12 mouse cellular contexts compared by ENCODE assay signal in the genomic region with DNA sequence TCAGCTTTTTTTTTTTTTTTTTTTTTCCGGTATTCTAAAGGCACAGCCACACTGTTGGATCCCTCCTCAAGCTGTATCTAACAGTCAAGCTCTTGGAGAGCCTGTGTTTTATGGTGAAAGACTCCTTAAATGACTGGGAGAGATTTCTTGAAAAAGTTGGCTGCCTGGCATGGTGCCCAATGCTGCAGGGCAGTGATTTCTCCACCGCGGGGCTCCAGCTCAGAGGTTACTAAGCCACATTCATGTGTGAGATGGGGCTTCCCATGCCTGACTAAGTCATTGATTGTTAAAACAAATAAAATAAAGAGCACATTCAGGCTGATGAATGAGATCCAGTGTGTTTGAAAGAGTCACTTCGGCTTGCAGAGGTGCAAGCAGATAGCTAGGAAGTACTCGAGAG.
DNase-seq lines count a peak whose midpoint lies in the region; ATAC-seq and TF ChIP-seq lines count a peak whose summit lies in the region.
"Had no signal": no experiment of that assay in that cellular context is flagged by ENCODE, and none has a peak within 500 bp of the region (broad histone marks: within the 10 kb centered on the region; RNA-seq: fewer than 3 reads in every experiment).

No protein-coding gene starts in this region.

- peak; percentile 45; the same call in 1 of the 2 replicates for ATAC-seq in liver, postnatal 0 days
- no peak for ATAC-seq in liver, embryonic 11.5 days (replicated peaks; ENCODE audit: low FRiP score)
- ATAC-seq: CD4-positive, CD25-positive, alpha-beta regulatory T cell, adult 4 months; liver, embryonic 12.5 days had no signal

- TF ChIP-seq POLR2A in heart, adult 2 months (IDR thresholded peaks at IDR 0.05; ENCODE audit: insufficient read depth, low read depth, low read length), result no peak

- TF ChIP-seq EP300 in heart, adult 2 months (IDR thresholded peaks at IDR 0.05; ENCODE audit: insufficient read depth, low read depth, low read length), result no peak
- TF ChIP-seq EP300 in liver, postnatal 0 days (IDR thresholded peaks at IDR 0.05; ENCODE audit: low read depth), result no peak

- H3K9me3 ChIP-seq in liver, postnatal 0 days (ENCODE audit: low read length), result no peaks in the 10 kb centered on the region
- H3K9me3 ChIP-seq in liver, embryonic 11.5 days (ENCODE audit: control insufficient read depth, low read length), result no peaks in the 10 kb centered on the region
- H3K9me3 ChIP-seq: liver, embryonic 12.5 days had no signal

- H3K27me3 ChIP-seq in heart, adult 2 months (ENCODE audit: control insufficient read depth, insufficient read depth, low read length), result no peaks in the 10 kb centered on the region
- no peaks in the 10 kb centered on the region for H3K27me3 ChIP-seq in liver, postnatal 0 days (ENCODE audit: insufficient read depth, low read length)
- no peaks in the 10 kb centered on the region for H3K27me3 ChIP-seq in liver, embryonic 11.5 days (replicated peaks; ENCODE audit: control insufficient read depth, insufficient read depth, low read length)
- H3K27me3 ChIP-seq: liver, embryonic 12.5 days had no signal

- no peak overlapping the region for H3K27ac ChIP-seq in heart, adult 2 months
- no peak overlapping the region for H3K27ac ChIP-seq in liver, postnatal 0 days (ENCODE audit: low read depth)
- no peak overlapping the region for H3K27ac ChIP-seq in liver, embryonic 11.5 days (ENCODE audit: low read depth, low read length)
- H3K27ac ChIP-seq: liver, embryonic 12.5 days had no signal

- H3K4me1 ChIP-seq in heart, adult 2 months (ENCODE audit: control insufficient read depth, insufficient read depth, low read length), result no peaks in the 10 kb centered on the region
- no peaks in the 10 kb centered on the region; the same call in 1 of the 2 replicates for H3K4me1 ChIP-seq in liver, postnatal 0 days (ENCODE audit: insufficient read depth)
- no peaks in the 10 kb centered on the region for H3K4me1 ChIP-seq in liver, embryonic 11.5 days (replicated peaks; ENCODE audit: control insufficient read depth, insufficient read depth, low read length)
- H3K4me1 ChIP-seq: liver, embryonic 12.5 days had no signal

- TF ChIP-seq CTCF in heart, adult 2 months (IDR thresholded peaks at IDR 0.05), result peak; percentile 23
- peak; percentile 6; the same call in 1 of the 2 replicates for TF ChIP-seq CTCF in liver, postnatal 0 days (IDR thresholded peaks at IDR 0.05; ENCODE audit: low read depth)

- no peaks in the 10 kb centered on the region for H3K36me3 ChIP-seq in heart, adult 2 months (ENCODE audit: control insufficient read depth, insufficient read depth, low read length)
- no peaks in the 10 kb centered on the region for H3K36me3 ChIP-seq in liver, postnatal 0 days (replicated peaks; ENCODE audit: insufficient read depth, low read length)
- no peaks in the 10 kb centered on the region for H3K36me3 ChIP-seq in liver, embryonic 11.5 days (ENCODE audit: control insufficient read depth, insufficient read depth, low read length)
- H3K36me3 ChIP-seq: liver, embryonic 12.5 days had no signal

- intact Hi-C loops in heart, adult 2 months (cut with DNase I), result no loop called here
- intact Hi-C loops in heart, postnatal 25 days (cut with DNase I), result no loop called here

- H3K9ac ChIP-seq in heart, adult 2 months (ENCODE audit: low read depth, low read length), result no peak overlapping the region
- H3K9ac ChIP-seq in liver, postnatal 0 days (replicated peaks), result no peak overlapping the region
- H3K9ac ChIP-seq in liver, embryonic 11.5 days (ENCODE audit: low read depth, low read length), result no peak overlapping the region
- H3K9ac ChIP-seq: liver, embryonic 12.5 days had no signal

- no peak overlapping the region for H3K4me3 ChIP-seq in heart, adult 2 months
- H3K4me3 ChIP-seq in liver, postnatal 0 days (ENCODE audit: low read depth, low read length), result no peak overlapping the region
- no peak overlapping the region for H3K4me3 ChIP-seq in liver, embryonic 11.5 days (ENCODE audit: low read depth, low read length)
- H3K4me3 ChIP-seq: liver, embryonic 12.5 days; myocyte had no signal

- no peak overlapping the region for H3K4me2 ChIP-seq in liver, postnatal 0 days (ENCODE audit: low read depth, low read length)
- no peak overlapping the region for H3K4me2 ChIP-seq in liver, embryonic 11.5 days
- H3K4me2 ChIP-seq: liver, embryonic 12.5 days had no signal

- peak; percentile 17 to 28 for DNase-seq in heart, adult 2 months
- no peak for DNase-seq in heart, postnatal 25 days (ENCODE audit: low spot score)
- peak; percentile 57 for DNase-seq in liver, postnatal 0 days
- no peak for DNase-seq in liver, embryonic 11.5 days (ENCODE audit: low spot score)
- peak; percentile 63 for DNase-seq in adipocyte (ENCODE audit: low spot score)
- DNase-seq in cerebellum, postnatal 36 days, result peak; percentile 16 to 35
- DNase-seq in left cerebral cortex, adult 8-10 months (ENCODE audit: low spot score in 2 of 2), result no peak
- no peak for DNase-seq in c-Kit-positive CD71-positive TER-119-positive erythroid progenitor cells, embryonic 14.5 days (ENCODE audit: low spot score)
- DNase-seq: kidney, adult 8-10 months had no signal

- 62% methylated on average over 5 of the region's 5 CpGs for WGBS in heart, adult 2 months
- 66% methylated on average over 5 of the region's 5 CpGs for WGBS in liver, postnatal 0 days (ENCODE audit: insufficient replicate concordance)
- 80% methylated on average over 5 of the region's 5 CpGs for whole genome bisulfite sequencing in liver, embryonic 11.5 days

- H3K79me2 ChIP-seq in heart, adult 2 months (replicated peaks; ENCODE audit: control insufficient read depth, insufficient read depth, low read length), result no peaks in the 10 kb centered on the region

Comparison
In these comparisons a context has a peak if more than half of its experiments do, and no peak if none do; other contexts are left out.
1. DNase-seq: peak in heart, adult 2 months (2 of 2), liver, postnatal 0 days (single experiment), adipocyte (single experiment) and cerebellum, postnatal 36 days (2 of 2); none in heart, postnatal 25 days (single experiment), liver, embryonic 11.5 days (single experiment), left cerebral cortex, adult 8-10 months (0 of 2) and c-Kit-positive CD71-positive TER-119-positive erythroid progenitor cells, embryonic 14.5 days (single experiment).